Mouse (Mus musculus): ENCODE results near the gene Ift74. TPM values are rescaled to one million over a fixed set of nuclear protein-coding genes. Genes with fewer than 3 reads are reported as not detected.

The Ift74 gene
- total RNA-seq, 4 experiments from 2014 or later, result 17.9 to 23.3 (median 18.7) TPM

DNA sequence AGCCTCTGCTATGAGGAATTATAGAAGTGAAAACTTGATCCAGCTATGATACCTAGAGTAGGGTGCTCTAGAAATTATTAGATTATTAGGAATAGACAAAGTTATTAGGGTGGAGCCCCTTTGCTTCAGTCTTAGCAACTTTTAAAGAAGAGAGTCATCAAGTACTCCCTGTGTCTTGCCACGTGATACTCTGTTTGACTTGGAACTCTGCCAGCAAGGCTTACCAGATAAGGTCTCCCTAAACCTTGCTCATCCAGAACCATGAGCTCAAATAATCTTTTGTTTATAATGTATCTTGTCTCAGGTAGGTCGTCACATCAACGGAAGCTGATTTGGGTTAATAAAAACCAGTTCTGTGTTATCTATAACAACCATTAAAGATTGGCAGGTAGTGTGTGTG lies 82.1 kb downstream of the Ift74 start:
- no peak for DNase-seq

DNA sequence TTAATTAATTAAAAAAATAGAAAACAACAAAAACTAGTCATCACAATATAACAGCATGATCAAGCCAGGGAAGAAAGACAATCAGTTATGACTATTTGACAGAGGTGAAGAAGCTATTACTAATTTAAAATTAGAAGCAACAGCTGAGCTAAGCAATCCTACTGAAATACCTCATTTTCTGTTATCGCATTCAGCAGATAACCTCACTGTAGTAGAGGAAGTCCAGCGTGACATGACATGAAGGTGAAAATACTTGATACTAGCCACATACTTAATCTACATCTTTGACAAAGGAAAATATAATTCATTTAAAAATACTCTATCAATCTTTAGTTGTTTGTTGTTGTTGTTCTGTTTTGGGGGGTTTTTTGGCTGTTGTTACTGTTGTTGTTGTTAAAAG lies 96.7 kb downstream of the Ift74 start:
- DNase-seq, result no peak

DNA sequence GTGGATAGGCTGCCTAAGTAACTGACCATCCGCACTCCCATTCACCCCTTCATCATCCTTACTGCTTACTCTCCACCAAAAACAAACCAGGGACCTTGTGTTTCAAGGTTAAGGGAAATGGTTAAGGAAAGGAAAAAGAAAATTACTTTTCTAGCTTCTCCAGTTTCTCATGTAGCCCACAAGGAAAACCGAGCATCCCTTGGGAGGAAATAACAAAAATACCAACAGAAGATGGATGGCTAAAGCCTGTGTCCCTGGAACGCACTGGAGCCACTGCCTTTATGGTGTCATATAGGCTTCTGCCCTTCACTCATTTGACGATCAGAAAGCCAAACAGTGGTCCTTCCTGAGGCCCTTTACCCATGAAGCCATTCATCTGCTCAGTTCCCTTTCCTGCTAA lies 97.1 kb downstream of the Ift74 start:
- no peak for DNase-seq

DNA sequence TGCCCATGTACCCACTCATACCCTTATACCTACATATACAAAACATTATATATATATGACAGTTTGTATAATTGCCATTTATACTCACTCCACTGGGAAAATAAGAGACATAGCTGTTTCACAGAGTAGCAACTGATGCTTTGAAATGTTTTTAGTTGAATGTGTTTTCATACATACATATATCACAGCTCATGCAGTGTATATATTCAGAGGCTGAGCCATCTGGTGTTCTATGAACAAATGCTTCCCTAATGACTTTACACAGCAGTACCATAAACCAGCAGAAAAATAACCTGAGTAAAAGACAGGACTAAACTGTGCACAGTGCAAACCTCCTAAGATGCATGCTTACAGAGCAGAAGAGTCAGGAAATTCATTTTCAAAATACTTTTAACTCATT lies 99.5 kb downstream of the Ift74 start:
- no peak for DNase-seq

DNA sequence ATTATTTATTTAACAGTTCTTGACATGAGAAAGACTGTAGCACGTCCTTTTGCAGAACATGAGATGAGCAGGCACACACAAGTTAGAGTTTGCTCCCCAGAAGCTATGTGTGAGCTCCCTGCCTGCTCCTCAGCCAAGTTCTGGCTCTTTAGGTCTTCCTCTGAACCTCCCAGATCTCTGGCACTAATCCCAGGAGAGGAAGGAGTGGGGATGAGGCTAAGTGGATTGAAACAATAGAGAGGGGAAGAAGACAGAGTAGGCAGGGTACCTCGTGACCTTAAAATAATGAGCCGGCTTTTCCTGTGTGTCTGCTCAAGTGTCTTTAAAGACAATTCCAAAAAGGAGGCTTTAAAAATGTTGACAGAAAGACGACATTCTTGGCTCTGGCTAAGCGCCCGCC lies 100.9 kb downstream of the Ift74 start:
- DNase-seq, result no peak

DNA sequence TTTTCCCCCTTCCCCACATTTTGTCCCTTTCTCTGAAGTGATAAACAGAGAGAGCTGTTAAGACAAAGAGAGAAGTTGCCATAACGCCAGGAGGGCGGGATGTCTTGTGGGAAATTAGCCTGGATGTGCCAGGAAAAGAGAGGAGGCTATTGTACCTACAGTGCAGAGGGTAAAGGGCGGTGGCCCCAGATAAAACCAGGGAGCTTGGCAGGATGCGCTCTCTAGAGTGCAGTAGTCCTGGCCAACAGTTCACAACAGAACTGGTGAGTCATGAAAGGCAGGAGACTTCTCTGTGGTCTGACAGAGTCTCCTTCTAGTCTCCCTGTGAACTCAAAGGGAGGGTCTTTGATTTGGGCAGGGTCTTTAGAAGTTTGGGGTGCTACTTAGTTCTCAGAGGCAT lies 111.5 kb downstream of the Ift74 start:
- DNase-seq, result no peak

DNA sequence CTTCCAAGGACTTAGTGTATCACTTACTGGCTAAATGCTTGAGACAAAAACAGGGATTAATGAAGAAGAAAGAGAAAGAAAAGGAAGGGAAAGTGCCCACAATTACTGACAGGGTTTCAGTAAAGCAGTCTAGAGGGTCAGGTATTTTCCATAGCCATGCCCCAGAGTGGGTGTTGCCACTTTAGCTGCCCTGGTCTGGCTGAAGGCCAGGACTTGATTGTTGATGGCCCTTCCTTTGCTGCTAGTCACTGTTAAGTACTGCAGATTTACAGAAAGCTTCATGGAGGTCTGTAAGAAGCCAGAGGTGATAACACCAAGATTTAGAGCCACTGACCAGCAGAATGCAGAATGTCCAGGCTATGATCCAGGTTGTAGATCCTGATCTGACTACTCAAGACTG lies 118.4 kb downstream of the Ift74 start:
- DNase-seq, result no peak

DNA sequence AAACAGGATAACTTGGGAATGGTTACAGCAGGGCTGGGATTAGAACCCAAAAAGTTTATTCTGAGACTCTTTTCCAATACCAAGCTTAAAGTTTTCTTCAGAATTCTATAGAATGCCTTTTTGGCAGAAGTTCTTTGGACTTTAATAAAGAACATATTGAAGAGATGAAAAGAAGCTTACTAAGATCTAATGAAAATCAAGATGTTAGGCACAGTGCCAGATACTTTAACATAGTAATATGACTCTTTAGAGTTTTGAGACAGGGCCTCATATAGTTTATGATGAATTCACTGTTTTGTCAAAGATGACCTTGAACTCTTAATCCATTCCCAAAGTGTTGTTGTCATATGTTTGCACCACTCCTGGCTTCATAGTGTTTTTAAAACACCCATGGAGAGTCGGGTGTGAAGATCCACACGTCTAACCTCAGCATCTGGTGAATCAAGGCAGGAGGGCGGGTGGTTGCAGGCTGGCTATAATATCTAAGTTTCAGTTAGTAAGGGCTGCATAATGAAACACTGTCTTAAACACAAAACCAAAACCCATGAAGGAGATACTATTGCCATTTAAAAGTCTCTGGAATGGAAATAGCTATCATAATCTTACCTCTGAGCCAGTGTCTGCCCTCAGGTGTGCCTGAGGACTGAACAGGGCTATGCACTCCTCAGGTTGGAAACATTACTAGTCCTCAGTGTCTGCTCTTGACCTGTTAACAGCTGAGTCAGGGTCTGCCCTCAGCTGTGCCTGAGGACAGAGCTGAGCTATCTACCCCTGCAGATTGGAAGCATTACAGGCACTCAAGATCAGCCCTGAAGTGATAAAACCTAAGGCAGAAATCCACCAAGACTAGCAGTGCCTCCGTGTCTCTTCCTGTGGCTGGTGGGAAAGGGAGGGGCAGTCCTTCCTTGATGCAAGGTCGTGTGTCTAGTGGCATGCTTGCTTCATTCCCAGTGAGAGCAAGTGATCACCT lies 123.3 kb downstream of the Ift74 start:
- no peak for DNase-seq

DNA sequence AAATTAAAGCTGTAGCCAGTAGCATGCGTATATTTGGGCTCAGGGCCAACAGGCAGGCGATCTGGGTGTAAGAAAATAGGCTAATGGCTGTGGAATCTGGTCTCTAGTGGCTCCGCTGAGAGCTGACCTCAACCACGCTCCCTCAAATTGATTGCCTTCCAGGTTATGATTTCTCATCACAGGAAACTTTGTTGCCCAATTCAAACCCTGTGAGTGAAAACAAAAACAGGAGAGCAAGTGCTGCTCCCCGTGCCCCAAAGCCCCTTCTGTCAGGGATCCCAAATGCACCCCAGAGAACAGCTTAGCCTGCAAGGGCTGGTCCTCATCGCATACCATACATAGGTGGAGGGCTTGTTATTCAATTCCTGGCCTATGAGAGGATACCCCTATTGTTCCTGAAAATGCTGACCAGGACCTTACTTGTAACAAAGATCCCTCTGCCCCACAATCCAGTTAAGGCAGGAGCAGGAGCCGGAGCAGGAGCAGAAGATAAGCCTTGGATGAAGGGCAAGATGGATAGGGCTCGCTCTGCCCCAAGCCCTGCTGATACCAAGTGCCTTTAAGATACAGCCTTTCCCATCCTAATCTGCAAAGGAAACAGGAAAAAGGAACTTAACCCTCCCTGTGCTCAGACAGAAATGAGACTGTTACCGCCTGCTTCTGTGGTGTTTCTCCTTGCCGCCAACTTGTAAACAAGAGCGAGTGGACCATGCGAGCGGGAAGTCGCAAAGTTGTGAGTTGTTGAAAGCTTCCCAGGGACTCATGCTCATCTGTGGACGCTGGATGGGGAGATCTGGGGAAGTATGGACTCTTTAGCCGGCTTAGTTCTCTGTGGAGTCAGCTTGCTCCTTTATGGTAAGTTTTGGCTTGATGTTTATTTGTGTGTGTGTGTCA lies 124.8 kb downstream of the Ift74 start, which contains the start of gene Tek:
TSS of gene Tek (plus strand) at position 452 of the 894 bp plus-strand sequence.
- no peak for DNase-seq

DNA sequence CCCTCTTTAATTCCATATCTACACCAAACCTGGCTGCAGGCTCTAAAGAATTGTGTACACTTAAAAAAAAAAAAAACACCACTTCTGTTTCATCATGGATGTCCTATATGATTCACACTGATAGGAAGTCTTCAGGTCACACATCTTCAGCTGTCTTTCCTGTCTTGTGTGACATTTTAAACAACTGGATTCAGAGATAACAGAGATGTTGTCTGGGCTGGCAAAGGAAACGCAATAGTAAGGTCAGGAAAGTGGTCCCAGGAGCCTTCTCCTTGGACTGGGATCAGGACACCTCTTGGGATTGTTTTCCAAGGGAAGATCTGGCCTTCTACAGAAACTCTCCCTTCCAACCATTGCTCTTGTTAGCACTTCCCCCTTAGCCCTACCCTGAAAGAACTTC lies 127.5 kb downstream of the Ift74 start:
- no peak for DNase-seq

Small RNA genes within 50 kb of the gene (microRNA-seq; reads per million reads assigned to microRNA genes)
- 964 to 1,197 reads per million in 2 experiments for gene Mir872

Other genes starting within 250 kb of the Ift74 start
- gene Gm10306, start 57.9 kb upstream of the Ift74 start, total RNA-seq (2022), result under 1 TPM in 1 of 4 experiments, not detected in 3; 0.62 TPM
- gene Caap1, start 57.7 kb upstream of the Ift74 start, total RNA-seq (2022), result 10 to 100 TPM in 3 of 4 experiments, 1 to 10 TPM in 1; 9.5 to 11.5 (median 10.8) TPM
- 10 to 100 TPM; 54.4 to 59.2 (median 58.1) TPM for gene Plaa, start 11.2 kb upstream of the Ift74 start, total RNA-seq (2022)
- not detected for gene Lrrc19, start 35.7 kb downstream of the Ift74 start, total RNA-seq (2022)
- 10 to 100 TPM; 36.4 to 64.0 (median 59.5) TPM for gene Tek, start 124.8 kb downstream of the Ift74 start, total RNA-seq (2022)